Mouse (Mus musculus) mesoderm, embryonic 11.5 days (tissue): ENCODE measurements around the gene Trio.
A peak's percentile ranks its signal among the peaks of the same experiment; 100 is the strongest.

Source experiments
- DNase-seq: peaks from one replicate; pipeline ENCODE4 v3.0.0-alpha.2; 2012; ENCODE audit warnings: low read depth, low spot score

Gene Trio

DNA sequence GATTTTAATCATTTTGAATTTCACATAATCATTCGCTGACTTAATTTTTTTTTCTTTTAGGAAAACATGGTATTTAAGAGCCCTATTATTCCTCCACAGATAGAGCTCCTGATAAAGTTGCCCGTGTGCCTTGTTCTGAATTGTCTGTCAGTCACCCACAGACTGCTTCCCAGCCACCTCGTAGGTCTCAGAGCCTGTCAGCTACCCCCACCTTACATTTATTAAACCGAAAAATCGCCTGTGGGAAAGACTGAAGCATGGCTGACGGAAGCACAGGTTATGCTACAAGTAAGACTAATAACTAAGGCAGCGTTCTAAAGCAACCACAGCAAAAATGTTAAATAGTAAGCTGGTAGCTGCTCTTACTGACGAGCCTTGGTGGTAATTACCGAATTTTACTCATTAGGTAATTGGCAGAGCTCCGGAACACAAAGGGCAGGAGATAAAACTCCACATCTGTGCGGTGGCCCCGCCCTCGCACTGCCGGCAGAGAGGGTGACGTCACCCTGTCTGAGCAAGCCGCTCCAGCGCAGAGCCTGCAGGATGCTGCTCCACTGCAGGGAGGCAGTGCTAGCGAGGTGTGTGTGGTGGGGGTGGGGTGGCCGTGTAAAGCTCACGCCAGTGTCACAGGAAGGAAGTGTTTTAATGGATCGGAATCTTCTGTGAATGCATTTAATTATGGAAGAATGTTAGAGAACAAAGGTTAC is 102.2 kb downstream of the Trio start:
- peak; percentile 86 for DNase-seq

DNA sequence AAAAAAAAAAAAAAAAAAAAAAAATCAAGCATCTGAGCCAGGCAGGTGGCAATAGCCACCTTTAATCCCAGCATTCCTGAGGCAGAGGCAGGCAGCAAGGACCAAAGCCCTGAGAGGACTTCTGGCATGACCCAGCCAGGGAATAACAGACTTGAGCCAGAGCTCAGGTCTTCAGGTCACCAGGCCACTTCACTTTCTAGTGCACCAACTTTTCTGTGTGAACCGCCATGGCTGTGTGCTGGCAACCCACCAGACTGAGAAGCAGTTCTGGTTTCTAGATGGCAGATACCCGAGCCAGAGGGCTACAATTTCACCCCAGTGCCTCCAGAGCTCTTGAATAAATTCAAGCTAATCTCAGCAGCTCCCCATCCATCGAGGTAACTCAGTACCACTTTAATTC is 104.9 kb downstream of the Trio start:
- no peak for DNase-seq

DNA sequence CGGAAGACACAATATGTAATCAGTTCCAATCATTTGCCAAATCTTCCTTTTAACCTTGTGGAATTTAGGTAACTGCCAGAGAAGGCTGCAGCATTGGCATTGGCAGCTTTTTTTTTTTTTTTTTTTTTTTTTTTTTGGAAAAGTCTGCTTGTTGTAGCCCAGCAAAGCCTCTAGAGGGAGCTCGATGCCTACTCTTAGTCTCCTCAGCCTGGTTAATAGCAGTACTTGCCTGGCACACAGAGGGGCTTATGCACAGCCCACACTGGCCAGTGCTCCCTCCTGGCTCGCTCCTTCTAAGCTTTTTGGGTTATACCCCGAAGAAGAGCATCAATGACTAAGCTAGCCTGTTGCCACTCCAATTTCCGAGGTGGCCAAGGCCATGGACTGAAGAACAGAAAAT is 106.1 kb downstream of the Trio start:
- DNase-seq: peak; percentile 79

DNA sequence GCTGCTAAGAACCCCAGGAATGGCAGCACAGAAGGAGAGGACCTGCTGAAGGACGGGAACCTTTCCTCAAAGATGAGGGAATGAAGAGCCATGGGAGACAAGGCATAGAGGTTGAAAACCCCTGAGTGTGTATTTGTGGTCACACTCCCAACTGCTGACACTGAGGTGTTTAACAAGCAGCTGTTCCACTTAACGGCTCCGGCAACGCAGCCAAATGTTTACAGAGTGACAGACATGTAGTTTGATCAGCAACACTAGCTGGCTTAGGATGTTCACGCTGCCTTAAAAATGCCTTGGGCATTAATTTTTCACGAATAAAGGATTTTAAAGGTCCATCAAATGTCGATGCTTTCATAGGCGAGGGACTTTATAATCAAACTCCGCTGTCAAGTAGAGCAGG is 106.8 kb downstream of the Trio start:
- no peak for DNase-seq

DNA sequence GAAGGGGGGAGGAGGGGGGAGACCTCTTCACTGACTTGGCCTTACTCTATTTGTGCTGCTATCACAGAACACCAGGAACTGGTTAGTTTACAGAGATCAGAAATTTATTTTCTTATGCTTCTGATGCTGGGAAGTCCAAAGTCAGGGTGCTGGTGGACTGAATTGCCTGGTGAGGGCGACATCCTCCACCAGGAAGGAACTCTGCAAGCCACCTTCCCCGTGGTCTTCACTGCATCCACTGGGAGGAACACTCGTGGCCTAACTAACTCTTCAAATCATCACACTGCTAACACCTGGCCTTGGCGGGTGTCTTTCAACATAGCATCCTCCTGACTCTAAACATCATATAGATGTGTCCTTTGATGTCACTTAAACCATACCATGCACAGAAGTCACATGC is 109.4 kb downstream of the Trio start:
- no peak for DNase-seq

DNA sequence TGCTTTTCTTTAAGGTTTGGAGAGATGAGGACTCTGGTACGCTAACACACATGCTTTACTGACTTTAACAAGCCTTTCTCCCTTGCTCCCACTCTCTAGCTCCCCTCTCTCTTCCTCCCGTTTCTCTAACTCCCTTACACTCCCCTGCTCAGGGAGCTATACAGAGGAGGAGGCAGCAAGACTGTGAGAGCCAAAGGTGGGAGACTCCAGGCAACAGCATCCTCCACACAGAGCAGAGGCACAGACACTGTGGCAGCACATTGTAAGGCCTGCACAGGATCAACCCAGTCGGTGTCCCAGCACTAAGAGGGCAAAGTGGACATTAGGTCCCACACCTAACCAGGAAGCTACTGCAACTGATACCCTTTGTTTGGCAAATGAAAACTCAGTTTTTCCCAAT is 112.6 kb downstream of the Trio start:
- no peak for DNase-seq

DNA sequence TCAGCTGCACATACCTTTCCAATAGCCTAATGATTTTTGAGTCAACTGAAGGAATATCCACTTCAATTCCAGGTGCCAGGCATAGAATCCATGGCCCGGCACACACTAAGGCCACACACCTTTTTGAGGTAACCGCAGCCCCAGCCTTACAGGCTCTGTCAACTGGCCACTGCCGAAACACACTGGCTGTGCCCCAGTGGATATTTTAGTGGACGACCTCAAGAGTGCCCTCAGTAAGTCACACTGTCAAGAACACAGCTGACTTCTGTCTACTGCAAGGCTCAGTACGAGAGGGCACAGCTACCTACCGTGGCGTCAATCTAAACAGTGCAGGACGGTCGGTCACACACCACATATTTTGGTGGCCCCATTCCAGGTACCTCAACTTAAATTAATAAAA is 114.5 kb downstream of the Trio start:
- DNase-seq: no peak

DNA sequence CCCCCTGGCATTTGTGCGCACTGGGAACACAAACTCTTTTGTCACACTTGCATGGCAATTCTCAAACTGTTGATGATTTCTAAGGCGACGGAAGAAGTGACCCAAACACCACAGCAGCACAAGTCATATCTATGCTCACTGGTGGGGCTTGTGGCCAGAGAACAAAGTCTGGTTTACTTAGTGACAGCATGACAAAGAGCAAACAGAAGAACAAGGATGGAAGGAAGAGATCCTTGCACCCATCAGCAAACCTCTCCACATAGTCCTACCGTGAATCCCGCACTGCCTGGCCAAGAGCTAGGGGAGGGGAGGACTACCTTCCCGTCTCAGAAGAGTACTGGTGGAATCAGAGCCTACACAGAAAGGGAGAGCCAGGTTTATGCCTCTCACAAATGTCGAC is 115.5 kb downstream of the Trio start:
- DNase-seq: no peak

DNA sequence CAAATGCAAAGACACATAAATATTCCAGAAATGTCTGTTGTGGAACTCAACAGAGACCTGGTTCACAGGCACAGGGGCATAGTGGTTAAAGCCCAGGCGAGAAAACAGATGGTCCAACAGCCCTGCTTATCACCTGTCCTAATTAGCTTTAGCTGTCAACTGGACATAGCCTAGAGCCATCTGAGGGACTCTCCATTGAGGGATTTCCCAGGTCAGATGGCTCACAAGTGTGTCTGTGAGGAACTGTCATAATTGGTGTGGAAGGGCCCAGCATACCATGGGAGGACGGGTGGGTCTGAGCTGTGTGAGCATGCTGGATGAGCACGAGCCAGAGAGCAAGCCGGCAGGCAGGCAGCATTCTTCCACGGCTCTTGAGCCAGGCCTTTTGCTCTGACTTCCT is 118.0 kb downstream of the Trio start:
- no peak for DNase-seq

DNA sequence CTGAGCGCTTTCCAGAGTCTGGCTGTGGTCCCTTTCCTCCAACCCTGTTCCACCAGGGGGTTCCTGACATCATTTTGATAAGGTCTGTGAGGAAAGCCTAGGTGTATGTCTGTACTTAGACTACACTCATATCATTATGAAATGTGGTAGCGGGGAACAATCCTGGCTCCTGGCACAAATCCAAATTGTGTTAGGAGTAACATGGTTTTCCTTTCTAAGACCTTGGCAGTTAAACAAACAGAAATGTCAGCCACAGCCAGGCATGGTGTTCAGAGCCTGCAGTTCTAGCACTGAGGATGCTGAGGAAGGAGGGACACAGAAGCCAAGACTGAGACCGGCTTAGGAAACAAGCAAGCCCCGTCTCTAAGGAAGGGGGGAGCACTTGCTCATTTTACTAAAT is 119.2 kb downstream of the Trio start:
- no peak for DNase-seq

DNA sequence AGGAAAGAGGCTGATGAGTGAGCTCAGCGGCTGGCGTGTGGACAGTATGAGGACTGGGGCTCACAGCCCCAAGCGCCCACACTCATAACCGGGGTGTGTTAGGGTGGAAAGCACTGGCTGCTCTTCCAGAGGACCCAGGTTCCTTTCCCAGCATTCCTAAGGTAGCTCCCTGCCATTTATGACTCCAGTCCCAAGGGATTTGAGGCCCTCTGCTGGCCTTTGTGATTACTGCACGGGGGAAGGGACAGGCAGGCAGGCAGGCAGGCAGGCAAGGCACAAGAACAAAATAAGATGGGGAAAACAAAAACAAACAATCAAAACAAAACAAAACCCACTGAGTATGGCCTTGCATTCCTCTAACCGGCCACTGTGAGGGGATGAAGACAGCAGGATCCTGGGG is 120.3 kb downstream of the Trio start:
- peak; percentile 69 for DNase-seq

DNA sequence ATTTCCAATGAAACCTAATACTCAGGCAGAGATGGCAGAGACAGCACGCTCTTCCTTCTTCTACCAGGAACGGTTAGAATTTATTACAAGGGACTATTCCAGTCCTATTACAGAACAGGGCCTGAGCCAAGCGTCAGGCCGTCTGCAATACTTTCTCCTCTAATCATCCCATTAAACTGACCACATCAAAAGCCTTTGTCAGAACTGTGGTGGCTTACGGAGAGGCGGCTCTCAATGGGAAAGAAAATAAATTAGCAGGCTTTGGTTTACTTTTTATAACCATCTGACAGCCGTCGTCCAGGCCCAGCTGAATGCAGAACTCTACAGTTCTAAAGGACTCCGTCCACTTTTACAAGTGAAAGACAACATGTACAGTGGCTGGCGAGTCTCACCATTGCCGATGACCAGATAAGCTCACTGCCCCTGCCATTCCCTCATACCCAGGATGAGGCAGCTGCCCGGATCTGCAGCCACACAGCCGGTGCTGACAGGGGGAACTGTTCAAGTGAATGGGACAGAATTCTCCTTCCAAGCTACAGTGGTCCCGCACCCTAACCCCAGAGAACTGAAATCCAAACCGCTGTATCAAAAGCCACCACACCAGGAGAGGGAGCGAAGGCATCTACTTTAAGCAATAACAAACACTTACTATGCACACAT is 121.2 kb downstream of the Trio start:
- no peak for DNase-seq

DNA sequence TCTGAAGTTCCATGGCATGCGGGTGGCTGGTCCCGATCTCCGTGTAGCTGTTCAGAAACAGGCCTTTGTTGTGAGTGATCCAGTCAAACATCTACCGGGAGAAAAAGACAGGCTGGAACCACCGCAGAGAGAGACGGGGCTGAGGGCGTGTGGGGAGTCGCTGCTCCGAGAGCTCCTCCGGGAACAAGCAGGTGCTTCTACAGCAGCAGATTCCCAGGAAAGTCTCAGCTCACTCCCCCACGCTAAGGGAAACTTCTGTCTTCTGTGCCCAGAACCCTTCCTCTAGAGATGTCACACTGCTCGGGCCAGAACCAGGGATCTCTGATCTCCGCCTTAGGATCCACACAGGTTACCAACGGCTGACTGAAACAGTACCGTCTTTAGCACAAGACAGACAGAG is 124.4 kb downstream of the Trio start:
- no peak for DNase-seq

DNA sequence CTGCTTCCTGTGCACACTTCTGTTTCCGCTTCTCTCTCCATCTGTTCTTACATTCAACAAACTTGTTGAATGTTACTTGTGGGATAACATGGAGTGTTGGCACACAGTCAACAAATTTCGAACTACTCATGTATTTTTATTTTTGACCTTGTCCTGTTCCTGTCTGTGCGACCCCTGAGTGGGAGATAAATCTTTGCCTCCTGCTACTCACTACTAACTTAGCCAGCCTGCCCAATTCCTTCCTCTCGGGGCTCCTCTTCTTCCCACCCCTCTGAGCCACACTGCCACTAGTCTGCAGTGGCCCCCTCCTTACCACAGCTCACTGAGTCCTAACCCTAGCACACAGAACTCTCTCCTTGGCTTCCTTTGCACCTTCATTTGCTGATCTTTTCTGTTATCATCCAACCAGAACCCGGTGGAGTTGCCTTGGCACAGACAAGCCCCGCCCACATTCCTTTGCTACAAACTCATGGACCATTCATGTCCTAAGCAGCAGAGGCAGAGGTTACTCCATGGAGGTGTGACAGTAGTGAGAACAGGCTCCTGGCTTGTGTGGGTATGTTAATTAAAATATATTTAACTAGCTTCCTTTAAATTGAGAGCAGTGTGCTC is 126.7 kb downstream of the Trio start:
- DNase-seq: no peak

DNA sequence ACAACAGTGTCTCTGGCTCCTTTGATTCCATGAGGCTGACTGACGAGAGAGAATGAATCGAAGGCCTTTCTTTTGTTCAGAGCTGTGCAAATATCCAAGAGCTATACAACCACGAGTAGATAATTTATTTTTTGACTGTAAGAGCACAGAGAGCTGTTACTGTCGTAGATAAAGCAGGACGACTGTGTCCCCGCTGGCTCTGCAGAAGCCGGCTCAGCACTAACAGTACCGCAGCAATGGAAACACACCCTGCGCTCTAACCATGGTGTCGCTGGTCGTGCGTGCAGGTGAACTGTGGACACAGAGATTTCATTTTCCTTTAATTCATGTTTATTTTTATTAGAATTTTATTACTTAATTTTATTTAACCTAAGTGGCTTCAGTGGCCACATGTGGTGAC is 131.5 kb downstream of the Trio start:
- no peak for DNase-seq

DNA sequence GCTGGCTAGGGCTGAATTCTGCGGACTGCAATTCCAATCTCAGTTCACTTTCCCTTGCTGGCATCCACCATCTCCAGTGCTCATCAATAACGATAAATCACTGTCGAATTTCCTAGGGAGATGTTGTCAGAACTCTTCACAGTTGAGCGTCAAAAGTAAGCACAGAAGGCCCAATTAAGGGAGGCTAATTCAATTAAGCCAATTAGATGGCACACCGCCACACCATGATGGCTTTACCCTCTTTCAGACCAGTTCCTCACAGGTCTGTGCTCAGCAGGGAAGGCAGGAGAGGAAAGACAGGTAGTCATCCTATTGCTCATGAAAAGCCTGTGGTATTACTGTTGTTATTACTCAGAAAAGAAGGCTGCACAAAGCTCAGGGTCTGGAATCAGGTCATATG is 133.6 kb downstream of the Trio start:
- no peak for DNase-seq

DNA sequence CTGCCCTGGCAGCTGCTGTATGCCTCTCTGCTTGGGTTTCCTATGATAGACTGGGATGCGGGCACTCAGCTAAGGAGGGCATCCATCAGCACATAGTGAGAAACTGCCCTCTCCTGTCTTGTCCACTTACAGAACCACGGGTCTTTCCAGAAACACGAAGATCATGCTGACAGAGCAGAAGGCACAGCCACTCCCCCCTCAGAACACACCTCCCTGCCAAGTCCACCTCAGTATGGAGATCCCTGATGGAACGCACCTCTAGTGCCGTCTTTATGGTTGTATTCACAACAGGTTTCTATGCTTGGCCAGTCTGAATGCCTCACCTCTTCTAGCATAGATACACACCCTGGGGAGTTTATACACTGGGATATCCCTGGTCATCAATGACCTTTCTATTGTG is 135.0 kb downstream of the Trio start:
- no peak for DNase-seq

DNA sequence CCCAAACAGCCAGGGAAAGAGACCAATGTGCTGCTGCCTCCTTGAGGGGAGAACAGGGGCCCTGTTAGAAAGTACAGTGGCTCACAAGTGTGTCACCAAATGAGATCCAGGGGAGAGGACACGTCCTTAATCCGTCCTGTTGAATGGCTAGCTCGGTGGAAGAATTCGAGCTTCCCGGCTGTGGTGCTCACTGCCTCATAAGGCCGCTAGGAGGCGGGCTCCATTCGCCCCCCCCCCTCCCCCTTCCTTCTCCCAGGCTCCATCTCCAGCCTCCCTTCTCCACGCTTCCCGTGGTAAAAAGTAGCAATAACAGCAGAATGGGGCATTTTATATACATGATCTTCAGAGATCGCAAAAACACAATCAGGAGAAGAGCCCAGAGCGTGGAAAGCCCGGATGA is 137.5 kb downstream of the Trio start:
- DNase-seq: no peak

DNA sequence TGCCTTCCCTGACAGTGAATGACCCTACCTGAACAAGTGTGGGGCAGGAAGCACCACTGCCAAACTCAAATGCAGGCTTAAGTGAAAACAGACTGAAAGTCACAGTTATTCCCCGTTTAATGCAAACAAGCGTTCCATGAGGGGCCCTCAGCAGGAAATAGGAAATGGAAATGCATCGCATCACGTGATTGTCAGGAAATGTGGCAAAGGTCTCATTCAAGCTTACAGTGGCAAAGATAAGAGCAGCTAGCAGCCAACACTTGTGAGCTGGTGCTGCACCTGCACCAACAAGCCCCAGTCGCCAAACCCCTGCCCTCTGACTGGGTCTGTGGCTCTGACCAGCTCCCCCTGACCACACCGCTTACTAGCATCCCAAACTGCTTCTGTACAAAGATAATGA is 138.7 kb downstream of the Trio start:
- DNase-seq: no peak

DNA sequence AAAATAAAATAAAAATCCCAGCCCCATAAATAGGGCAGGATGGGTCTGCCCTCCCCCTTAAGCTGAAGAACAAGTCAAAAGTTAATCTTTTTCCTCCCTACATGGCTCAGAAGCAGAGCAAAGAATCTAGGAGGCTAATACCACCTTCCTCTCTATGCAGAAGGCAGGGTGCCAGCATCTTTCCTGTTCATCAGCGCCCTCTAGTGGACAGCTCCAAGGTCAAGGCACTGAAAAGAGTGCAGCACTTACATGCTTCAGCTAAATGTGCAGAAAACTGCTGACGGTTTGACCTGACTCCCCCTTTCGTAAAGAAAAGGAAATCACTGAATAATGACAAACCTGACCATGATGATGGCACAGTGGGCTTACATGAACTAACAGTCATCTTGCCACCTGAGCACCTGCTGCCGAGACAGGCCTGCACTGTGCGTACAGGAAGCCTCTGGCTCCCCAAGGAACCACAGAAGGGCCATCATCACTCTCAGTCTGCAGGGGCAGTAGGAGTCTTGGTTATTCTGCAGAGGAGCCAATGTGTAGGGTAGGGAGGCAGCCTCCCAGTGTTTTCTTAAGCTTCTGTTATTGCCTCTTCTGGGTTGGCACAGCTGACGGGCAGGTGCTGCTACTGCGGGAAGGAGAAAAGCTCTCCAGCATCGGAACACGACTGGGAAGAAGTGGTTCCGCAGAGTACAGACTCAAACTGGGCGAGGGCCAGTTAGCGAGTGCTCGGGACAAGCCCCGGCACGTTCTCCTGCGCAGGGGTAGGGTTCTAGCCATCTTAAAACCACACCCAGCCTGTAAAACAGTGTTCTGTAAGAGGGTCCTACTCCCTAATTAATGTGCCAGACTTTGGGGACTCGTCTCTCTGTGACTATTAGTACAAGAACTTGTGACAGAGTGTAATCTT is 141.0 kb downstream of the Trio start:
- DNase-seq: peak; percentile 84

DNA sequence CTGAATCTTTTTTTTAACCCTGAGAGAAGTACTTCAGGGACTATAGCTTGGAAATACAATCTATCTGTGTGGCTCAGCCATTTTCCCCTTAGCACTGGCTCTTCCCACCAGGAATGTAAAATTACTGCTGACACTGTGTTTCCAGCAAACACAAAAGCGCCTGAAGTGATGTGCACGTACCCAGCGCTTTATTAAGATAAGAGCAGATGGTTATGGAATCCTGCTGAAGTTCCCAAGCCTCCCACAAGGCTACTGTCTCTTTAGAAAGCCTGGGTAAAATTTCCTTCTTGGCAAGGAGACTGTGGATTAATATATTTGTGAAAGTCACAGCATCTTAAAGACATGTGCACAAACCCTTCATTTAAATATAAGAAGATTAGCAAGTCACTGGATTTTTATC is 141.8 kb downstream of the Trio start:
- no peak for DNase-seq

DNA sequence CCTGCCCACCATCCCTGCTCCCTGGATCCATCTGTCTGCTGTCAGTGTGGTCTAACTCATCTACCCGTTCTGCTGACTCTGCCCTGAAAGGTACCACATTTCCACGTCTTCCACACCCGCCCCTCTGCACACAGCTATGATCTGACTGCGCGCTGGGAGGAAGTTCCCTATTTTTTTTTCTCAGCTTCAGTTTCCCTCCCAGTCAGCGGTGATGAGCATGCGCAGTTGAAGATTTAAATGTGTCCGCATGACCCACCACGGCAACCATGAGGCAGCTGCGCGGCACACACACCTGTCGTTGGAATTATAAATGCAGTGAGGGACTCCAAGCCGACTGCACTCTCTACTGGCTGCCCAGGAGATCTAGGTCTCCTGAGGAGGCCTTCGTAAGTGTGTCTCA is 142.8 kb downstream of the Trio start:
- no peak for DNase-seq
